11 mouse cellular contexts compared by ENCODE assay signal in genomic region chr8:120224521-120225420, GRCm38 (mm10). TPM values are rescaled to one million over a fixed set of nuclear protein-coding genes. Genes with fewer than 3 reads are reported as not detected.
DNase-seq lines count a peak whose midpoint lies in the region; ATAC-seq lines count a peak whose summit lies in the region.
"Had no signal": no experiment of that assay in that cellular context is flagged by ENCODE, and none has a peak within 500 bp of the region (broad histone marks: within the 10 kb centered on the region; RNA-seq: fewer than 3 reads in every experiment).

No protein-coding gene starts in this region.

- no peak for ATAC-seq in midbrain, embryonic 12.5 days (ENCODE audit: low FRiP score, low read depth)
- no peak for ATAC-seq in midbrain, embryonic 14.5 days (ENCODE audit: low FRiP score, low TSS enrichment)
- ATAC-seq in stomach, embryonic 16.5 days (ENCODE audit: insufficient read depth, low FRiP score), result no peak

- peaks cover 29% of the 10 kb centered on the region for H3K27me3 ChIP-seq in midbrain, embryonic 12.5 days
- H3K27me3 ChIP-seq in midbrain, embryonic 14.5 days (ENCODE audit: control insufficient read depth, insufficient read depth, low read length), result peaks cover 4% of the 10 kb centered on the region; the same call in 1 of the 2 replicates
- no peaks in the 10 kb centered on the region for H3K27me3 ChIP-seq in stomach, embryonic 16.5 days (ENCODE audit: control insufficient read depth, insufficient read depth, low read length)

- peak overlapping the region; percentile 35; the same call in 1 of the 2 replicates for H3K27ac ChIP-seq in midbrain, embryonic 12.5 days (replicated peaks)
- H3K27ac ChIP-seq in midbrain, embryonic 14.5 days (replicated peaks; ENCODE audit: low read depth, low read length), result no peak overlapping the region
- peak overlapping the region; percentile 29; the same call in 1 of the 2 replicates for H3K27ac ChIP-seq in stomach, embryonic 16.5 days (ENCODE audit: low read length)

- 48% methylated on average over 11 of the region's 11 CpGs for WGBS in midbrain, embryonic 12.5 days
- 45% methylated on average over 11 of the region's 11 CpGs for WGBS in midbrain, embryonic 14.5 days
- WGBS in stomach, embryonic 16.5 days, result 48% methylated on average over 11 of the region's 11 CpGs

- peak; percentile 33 for DNase-seq in embryo, embryonic 10 days (ENCODE audit: low spot score)
- no peak for DNase-seq in embryo, embryonic 9.5 days (ENCODE audit: extremely low spot score)
- no peak for DNase-seq in midbrain, embryonic 14.5 days
- peak; percentile 54 for DNase-seq in induced T-regulatory cell, adult 2 months (ENCODE audit: low read depth)
- DNase-seq in urinary bladder, postnatal 4 days (ENCODE audit: low spot score in 2 of 2), result no peak
- no peak for DNase-seq in cerebellum, postnatal 10 days
- DNase-seq: cerebellum, adult 11 months; lung, embryonic 14.5 days had no signal

- no peak overlapping the region for H3K4me3 ChIP-seq in midbrain, embryonic 12.5 days
- no peak overlapping the region for H3K4me3 ChIP-seq in midbrain, embryonic 14.5 days (replicated peaks; ENCODE audit: low read depth, low read length)
- H3K4me3 ChIP-seq in stomach, embryonic 16.5 days (replicated peaks; ENCODE audit: low read length), result no peak overlapping the region

- H3K9me3 ChIP-seq in midbrain, embryonic 12.5 days, result no peaks in the 10 kb centered on the region
- H3K9me3 ChIP-seq in midbrain, embryonic 14.5 days (ENCODE audit: control insufficient read depth, low read length), result no peaks in the 10 kb centered on the region
- no peaks in the 10 kb centered on the region for H3K9me3 ChIP-seq in stomach, embryonic 16.5 days (replicated peaks; ENCODE audit: control insufficient read depth, low read length)

- no peak overlapping the region for H3K4me2 ChIP-seq in midbrain, embryonic 12.5 days (replicated peaks)
- H3K4me2 ChIP-seq in midbrain, embryonic 14.5 days (ENCODE audit: low read length), result no peak overlapping the region
- H3K4me2 ChIP-seq in stomach, embryonic 16.5 days (ENCODE audit: low read depth, low read length), result no peak overlapping the region
- H3K4me2 ChIP-seq: lung, embryonic 14.5 days had no signal

- peaks cover 57% of the 10 kb centered on the region for H3K4me1 ChIP-seq in midbrain, embryonic 12.5 days
- H3K4me1 ChIP-seq in midbrain, embryonic 14.5 days (ENCODE audit: control insufficient read depth, insufficient read depth, low read length), result peaks cover 33% of the 10 kb centered on the region
- H3K4me1 ChIP-seq in stomach, embryonic 16.5 days (ENCODE audit: control insufficient read depth, insufficient read depth, low read length), result peaks cover 34% of the 10 kb centered on the region

- no peaks in the 10 kb centered on the region for H3K36me3 ChIP-seq in midbrain, embryonic 12.5 days
- no peaks in the 10 kb centered on the region for H3K36me3 ChIP-seq in midbrain, embryonic 14.5 days (ENCODE audit: control insufficient read depth, insufficient read depth, low read length)
- no peaks in the 10 kb centered on the region for H3K36me3 ChIP-seq in stomach, embryonic 16.5 days (ENCODE audit: control insufficient read depth, insufficient read depth, low read length)

- 0 out of 2 replicates have a peak overlapping the region, but pooled peaks have one; percentile 31 for H3K9ac ChIP-seq in midbrain, embryonic 12.5 days (replicated peaks)
- no peak overlapping the region for H3K9ac ChIP-seq in midbrain, embryonic 14.5 days (replicated peaks; ENCODE audit: low read length)
- 0 out of 2 replicates have a peak overlapping the region, but pooled peaks have one; percentile 23 for H3K9ac ChIP-seq in stomach, embryonic 16.5 days (ENCODE audit: low read length)
- H3K9ac ChIP-seq: lung, embryonic 14.5 days had no signal

RNA-seq across cellular contexts. Expression of gene Gse1, which starts 3.5 kb away (rescaled TPM):
- polyA plus RNA-seq in midbrain, embryonic 12.5 days (2016; fragmentation: Nextera tagmentation; extraction: Ambion mirVana), result 26.5 and 28.8 TPM in 2 replicates
- polyA plus RNA-seq in midbrain, embryonic 14.5 days (2014; fragmentation: Nextera tagmentation; extraction: Ambion mirVana), result 28.6 and 29.0 TPM in 2 replicates
- polyA plus RNA-seq in stomach, embryonic 16.5 days (2015; fragmentation: Nextera tagmentation; extraction: Ambion mirVana), result 6.0 and 6.9 TPM in 2 replicates

RNA-seq across cellular contexts. Expression of gene Fam92b, which starts 47.5 kb away (rescaled TPM):
- polyA plus RNA-seq in midbrain, embryonic 12.5 days (2016; fragmentation: Nextera tagmentation; extraction: Ambion mirVana), result 1.3 and 2.3 TPM in 2 replicates
- 0.92 and 1.8 TPM in 2 replicates for polyA plus RNA-seq in midbrain, embryonic 14.5 days (2014; fragmentation: Nextera tagmentation; extraction: Ambion mirVana)
- 0.57 and 0.72 TPM in 2 replicates for polyA plus RNA-seq in stomach, embryonic 16.5 days (2015; fragmentation: Nextera tagmentation; extraction: Ambion mirVana)
- polyA plus RNA-seq: C2C12; lung, embryonic 14.5 days had no signal

Comparison
In these comparisons a context has a peak if more than half of its experiments do, and no peak if none do; other contexts are left out.
1. DNase-seq: peak in embryo, embryonic 10 days (single experiment) and induced T-regulatory cell, adult 2 months (single experiment); none in embryo, embryonic 9.5 days (single experiment), midbrain, embryonic 14.5 days (single experiment), urinary bladder, postnatal 4 days (0 of 2) and cerebellum, postnatal 10 days (0 of 2).